Mouse (Mus musculus) CH12.LX (cell line): ENCODE results near the gene Ccdc83.

Experiments
- GABPA ChIP-seq: IDR thresholded peaks from 2 replicates; pipeline ENCODE4 v1.6.1; 2012; ENCODE audit warnings: low read depth, low read length, improper control_type of control experiment, inconsistent platforms; ENCODE audit not compliant: insufficient replicate concordance
- NELFE ChIP-seq: IDR thresholded peaks from 2 replicates; pipeline ENCODE4 v1.6.1; 2011; ENCODE audit warnings: low read depth, low read length, improper control_type of control experiment

GRCm38 (mm10) chr7:90228075-90228474 is 37.5 kb downstream of the Ccdc83 start:
- TF ChIP-seq NELFE: no peak
- no peak for TF ChIP-seq GABPA
